Mouse (Mus musculus): Measurements from ENCODE around the gene Megf9.

The Megf9 gene

DNA sequence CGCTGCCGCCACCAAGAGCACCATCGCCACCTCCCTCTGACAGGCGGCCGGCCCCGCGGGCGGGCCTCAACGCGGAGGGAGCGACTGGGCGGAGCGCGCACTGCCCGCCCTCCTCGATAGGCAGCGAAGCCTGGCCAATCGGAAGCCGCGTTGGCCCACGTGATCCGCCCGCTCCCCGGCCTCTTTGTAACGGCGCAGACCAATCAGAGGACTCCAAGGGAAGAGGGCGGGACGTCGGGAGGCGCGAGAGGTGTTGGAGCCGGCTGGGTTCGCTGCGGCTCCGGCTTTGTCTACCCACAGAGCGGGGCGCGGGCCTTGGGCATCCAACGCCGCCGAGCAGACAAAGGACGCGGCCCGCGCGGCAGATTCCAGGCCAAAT, at the start of gene Megf9:
TSS of gene Megf9 (minus strand) at position 105 of the 379 bp plus-strand sequence.
- in situ Hi-C loops (cut with MboI) = loop anchor here (25.0 kb wide), 1 partner anchor 1677 kb away; the partner anchor contains the start of gene Tle1

DNA sequence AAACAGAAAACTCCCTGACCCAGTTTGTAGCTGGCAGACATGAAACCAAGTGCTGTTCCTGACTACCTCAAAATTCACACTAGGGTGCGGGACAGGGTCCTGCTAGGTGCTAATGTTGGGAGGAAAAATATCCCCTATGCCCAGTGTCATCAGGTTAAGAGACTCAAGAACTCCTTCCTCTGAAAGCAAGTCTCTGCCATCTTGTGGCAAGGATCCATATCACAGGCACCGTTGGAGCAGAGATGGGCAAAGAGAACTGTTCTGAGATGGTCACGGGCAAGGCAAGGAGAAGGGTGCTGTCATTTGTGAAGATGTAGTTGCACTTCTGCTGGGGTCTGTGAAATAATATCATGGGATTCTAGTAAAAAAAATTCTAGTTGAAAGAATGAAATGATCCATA, 44.9 kb upstream of the Megf9 start:
- in situ Hi-C loops (cut with MboI) = no loop called here

DNA sequence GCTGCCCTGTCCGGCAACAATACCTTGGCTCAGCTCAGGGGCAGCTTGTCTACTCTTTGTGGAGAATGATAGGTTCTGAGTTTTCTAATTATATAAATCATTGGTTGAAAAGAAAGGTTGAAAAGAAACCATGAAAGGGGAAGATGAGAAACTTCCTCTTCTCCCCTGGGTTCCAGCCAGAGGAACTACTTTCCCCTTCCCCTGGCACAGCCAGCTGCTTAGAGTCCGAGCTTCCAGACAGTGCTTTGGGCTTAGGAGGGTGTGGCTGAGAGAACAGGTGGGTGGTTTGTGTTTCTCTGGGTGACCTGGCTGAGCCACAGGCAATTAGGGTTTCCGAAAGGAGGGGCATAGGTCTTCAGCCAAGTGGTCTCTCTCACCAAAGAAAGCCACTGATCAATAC, 43.5 kb upstream of the Megf9 start:
- in situ Hi-C loops (cut with MboI) = no loop called here

DNA sequence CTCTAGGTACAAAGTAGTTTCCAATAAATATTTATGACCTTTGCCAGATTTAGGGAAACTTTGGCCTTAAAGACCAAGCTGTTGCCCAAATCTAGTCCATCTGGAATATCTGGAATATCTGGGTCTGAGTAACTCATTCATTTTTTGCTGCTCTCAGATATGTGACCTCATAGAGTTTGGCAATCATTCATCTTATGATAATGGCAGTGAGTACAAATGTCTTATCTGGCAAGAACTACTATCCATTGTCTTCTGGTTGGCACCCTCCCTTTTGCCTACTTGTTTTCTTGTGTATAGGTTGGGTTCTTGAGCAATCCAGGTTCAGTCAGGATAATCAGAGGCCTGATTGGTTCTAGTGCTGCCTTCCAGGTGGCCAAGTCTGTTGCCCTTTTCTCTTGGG, 41.3 kb upstream of the Megf9 start:
- in situ Hi-C loops (cut with MboI) = no loop called here

DNA sequence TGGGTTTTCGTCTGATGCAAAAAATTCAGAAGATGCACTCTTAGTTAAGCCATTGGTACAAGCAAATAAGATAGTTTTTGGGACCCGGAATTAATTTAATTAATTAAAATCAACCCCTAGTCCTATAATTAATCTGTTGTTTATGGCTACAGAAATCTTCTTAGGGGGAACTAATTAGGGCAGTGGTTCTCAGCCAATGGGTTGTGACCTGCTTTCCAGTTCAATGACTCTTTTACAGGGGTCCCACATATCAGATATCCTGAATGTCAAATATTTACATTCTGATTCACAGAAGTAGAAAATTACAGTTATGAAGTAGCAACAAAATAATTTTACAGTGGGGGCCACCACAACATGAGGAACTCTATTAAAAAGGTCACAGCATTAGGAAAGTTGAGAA, 39.1 kb upstream of the Megf9 start:
- in situ Hi-C loops (cut with MboI) = no loop called here

DNA sequence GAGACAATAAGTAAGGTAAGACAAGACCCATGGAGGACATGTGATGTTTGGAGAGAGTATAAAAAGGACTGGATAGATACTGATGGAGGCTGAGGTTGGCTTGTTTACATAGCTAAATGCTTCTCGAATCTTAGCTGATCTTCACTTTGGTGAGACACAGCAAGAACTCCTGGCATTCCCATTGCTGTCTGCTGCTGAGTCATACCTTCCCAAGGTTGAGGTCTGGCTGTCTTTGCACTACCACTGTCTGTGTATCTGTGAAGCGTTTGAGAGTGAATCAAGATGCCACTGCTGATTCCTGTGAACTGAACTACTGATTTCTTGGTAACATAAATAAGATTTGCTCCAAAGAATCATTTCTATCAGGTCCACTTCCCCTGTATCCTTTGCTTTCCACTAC, 19.1 kb upstream of the Megf9 start:
- in situ Hi-C loops (cut with MboI) = no loop called here

DNA sequence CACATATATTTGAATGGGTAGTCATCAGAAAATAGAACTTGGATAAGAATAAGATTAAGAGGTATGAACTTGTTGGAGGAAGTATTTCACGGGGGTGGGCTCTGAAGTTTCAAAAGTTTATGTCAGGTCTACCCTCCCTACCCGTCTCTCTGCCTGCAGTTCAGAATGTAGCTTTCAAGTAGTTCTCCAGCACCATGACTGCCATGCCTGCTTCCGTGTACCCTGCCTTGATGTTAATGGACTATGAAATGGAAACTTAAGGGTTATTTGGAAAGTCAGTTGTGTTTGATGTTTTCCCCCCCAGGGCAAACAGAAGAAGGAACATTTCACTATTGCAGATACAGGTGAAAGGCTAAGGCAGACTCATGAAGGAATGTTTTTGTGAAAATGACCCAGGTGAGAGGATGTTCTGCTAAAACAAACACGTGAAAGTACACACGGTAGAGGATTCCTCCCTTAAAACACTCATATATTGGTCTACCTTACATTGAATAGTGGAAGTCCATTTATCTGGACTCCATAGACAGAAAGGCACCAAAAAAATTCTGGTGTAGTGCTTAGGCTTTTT, 18.5 kb upstream of the Megf9 start:
- in situ Hi-C loops (cut with MboI) = no loop called here

DNA sequence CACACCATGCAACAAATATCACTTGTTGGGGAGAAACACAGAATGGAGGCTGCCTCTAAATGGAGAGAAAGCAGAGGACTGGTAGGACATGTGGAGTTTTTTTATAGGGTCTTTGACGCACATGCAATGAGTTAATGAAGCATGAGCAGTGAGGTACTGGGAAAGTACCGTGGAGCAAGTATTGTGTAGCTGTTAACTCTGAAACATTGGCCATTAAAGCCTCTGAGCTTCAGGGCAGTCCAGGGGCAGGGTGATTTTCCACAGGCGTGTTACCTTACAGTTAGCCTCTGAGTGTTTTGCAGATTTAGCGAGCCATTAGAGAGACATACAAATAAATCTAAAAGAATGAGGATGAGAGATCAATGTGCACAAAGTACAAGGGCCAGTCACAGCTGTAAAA, 17.3 kb upstream of the Megf9 start:
- in situ Hi-C loops (cut with MboI) = no loop called here

DNA sequence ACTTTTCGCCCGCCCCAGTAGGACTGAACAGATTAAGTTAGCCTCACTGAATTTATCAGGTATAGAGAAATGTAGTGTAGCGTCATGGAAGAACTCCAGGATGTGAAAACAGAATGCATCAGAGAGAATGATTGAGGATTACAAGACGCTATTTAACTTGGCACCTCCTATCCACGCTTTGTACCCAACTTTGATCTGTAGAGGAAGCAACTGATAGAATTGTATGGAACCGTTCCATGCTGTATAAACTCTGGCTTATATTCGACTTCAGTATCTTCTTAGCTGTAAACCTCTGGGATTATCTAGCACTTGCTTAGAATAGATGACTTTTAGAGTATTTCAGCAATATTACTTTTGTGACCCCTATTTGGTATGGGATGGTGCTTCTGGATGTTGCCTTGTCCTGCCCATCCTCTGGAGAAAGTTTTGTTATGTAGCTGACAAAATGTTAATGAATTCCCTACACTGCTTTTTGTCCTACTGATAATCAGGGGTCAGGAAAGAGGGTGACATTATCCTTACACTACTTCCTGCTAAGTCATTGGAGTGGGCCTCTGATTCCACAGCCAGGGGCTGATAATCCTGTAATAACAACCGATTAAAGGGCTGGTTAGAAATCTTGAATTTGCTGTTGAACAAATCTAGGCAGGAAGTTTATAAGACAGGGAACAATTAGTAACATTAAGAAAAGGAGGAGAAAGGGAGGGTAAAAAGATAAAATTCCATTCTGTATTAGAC, 12.8 kb upstream of the Megf9 start:
- in situ Hi-C loops (cut with MboI) = loop anchor here (25.0 kb wide), 1 partner anchor 1665 kb away; the partner anchor contains the start of gene Tle1

DNA sequence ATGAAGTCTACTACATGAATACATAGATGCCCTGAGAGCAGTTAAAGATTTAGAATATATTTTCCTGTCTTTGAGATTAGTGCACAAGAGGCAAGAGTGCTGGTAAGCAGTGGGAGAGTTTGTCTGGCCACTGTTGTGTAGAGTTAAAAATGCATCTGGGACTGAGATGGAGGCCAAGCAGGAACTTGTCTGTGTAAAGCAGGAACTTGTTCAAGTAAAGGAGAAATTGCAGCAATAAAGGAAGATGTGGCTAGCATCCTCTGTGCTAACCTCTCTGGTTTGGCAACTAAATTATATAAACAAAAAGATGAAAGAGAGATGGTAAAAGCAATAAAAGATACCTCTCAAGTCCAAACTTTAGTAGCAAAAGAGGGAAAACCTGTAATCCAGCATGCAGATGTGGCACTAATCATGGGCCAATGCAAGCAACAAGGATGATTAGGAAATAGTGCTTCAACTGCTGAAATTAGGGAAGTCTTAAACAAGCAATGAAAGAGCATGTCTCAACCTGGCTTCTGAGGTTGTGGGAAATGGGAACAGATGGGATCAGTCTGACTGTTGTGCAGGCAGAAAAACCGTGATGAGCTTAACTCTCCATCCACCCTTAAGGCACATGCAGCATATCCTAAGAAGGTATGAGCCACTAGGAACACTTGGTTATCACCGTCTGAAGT, 11.2 kb upstream of the Megf9 start:
- in situ Hi-C loops (cut with MboI) = loop anchor here (25.0 kb wide), 1 partner anchor 1666 kb away; the partner anchor contains the start of gene Tle1

DNA sequence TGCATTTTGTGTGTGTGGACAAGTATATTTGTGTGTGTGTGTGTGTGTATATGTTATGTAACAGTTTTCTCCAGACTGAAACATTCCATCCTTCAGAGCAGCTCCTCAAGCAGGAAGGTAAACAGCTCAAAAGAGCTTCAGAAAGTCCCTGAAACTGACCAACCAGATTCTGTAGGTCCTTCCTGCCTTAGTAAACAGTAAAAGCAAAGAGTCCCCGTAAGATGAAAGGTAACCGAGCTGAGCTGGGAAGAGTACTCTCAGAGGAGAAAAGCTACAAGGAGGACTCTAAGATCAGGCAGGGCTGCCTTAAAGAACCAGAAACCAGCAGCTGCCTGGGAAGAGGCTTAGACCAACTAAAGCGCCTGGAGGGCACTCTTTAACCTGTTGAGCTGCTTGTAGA, 9.6 kb upstream of the Megf9 start:
- in situ Hi-C loops (cut with MboI) = loop anchor here (25.0 kb wide), 1 partner anchor 1668 kb away; the partner anchor contains the start of gene Tle1

DNA sequence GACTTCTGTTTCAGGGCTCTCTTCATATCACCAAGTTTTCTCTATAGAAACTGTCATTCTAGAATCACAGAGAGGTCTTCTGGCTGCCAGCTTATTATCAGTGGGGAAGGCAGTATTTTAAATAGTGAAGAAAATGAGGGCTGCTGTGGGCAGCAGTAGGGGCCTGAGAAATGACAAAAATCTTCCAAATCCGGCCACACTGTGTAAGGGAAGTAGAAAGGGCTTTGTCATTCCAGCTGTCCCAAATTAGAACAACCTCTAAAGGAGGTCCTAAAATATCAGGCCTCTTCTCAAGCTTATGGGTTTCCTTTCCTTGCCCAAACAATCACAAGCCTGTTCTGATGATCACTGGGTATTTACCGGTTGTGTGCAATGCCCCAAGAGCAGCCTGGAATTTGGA, 7.6 kb upstream of the Megf9 start:
- in situ Hi-C loops (cut with MboI) = loop anchor here (25.0 kb wide), 1 partner anchor 1670 kb away; the partner anchor contains the start of gene Tle1

DNA sequence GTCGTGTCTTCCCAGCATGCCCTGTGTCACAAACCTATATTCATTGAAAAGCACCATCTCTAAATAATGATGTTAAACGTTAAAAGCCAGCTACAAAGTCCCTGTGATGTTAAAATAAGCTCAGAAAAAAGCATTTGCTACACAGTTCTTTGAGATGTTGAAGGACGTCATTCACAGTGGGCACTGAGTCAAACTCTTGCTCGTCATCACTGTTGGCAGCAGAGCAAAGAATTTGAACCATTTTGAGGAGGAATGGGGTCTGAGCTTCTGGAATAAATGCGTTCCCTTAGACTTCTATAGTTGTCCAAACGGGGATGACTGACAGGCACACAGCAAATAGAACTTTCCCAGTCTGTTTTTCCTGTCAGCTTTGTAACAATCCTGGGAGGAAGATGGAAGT, 5.9 kb upstream of the Megf9 start:
- in situ Hi-C loops (cut with MboI) = loop anchor here (25.0 kb wide), 1 partner anchor 1672 kb away; the partner anchor contains the start of gene Tle1

DNA sequence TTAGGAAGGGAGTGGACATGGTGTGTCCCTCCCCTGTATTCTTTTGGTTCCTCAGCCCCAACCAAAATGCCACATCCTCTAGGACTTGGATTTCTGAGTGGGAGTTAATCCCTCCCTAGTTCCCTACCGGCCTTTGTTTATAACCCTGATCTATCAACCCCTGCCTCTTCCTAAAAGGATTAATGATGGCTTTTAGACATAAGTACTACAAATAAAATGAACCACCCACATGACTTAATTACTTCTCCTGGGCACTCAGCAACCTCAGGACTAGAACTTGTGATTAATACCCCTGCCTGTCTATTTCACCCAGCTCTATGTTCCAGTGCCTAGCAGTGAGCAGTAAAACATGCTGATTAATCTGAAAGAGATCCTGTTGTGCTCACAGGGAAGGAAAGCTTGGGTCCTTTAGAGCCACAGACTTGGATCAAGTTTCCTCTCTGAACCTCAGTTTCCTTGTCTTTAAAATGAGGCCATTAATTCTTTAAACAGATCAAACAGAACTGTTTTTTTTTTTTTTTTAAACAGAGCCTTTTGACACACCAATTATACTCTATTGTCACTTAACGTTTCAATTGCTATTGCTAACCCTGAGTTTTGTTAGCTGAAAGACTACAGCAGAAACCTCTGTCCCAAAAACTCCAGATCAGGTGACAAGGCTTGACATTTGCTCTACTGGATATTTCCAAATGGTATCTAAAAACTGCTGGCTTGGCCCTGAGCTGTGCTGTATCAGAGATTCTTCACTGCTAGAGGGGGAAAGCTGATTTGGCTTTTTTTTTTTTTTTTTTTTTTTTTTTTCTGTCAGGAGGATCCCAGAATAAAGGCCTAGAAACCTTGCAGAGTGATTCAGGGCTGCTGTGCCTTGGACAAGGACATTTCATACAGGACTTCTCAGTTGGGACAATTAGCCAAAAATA, 2.1 kb upstream of the Megf9 start:
- in situ Hi-C loops (cut with MboI) = loop anchor here (25.0 kb wide), 1 partner anchor 1675 kb away; the partner anchor contains the start of gene Tle1

DNA sequence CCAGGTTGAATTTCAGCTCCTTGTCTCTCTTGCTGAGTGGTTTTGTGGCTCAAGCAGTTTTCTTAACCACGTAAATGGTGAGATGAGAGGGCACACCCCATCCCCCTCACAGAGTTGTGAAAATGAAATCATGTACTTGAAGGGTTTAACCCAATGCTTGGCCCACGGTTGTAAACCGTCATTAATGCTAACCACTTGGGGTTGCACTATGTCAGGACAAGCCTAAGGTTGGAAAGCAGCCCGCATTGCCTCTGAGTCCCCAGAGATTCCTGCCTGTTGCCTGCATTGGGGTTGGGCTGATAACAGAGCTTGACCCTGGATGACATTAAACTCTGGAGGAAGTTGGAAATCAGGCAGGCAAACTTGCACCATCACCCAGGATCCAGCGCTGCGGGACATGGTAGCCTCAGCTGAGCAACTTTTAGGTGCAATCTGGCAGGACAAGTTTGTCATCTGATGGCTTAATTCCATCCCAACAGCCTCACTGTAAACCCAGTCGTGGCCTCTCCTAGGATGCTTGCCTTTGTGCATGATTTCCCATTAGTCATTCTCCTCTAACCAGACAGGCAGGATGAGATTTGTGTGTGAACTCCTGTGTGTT, 1.0 kb upstream of the Megf9 start:
- in situ Hi-C loops (cut with MboI) = loop anchor here (25.0 kb wide), 1 partner anchor 1676 kb away; the partner anchor contains the start of gene Tle1

DNA sequence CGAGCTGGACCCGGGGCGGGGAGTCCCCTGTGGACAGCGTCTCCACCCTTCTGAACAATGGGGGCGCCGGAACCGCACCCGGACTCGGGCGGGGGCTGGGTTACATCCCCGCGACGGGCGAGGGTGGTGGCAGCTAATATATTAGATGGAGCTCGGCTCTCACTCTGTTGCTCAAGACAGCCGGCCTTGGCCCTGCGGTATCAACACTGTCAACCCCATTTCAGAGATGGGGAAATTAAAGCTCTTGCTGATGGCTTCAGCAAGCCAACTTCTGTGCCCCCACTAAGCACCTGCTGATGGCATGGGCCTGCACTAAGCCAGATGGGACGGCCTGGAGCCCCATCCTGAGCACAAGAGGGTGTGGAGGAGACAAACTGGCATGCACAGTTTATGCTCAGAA, 494 bp upstream of the Megf9 start:
- in situ Hi-C loops (cut with MboI) = loop anchor here (25.0 kb wide), 1 partner anchor 1677 kb away; the partner anchor contains the start of gene Tle1

DNA sequence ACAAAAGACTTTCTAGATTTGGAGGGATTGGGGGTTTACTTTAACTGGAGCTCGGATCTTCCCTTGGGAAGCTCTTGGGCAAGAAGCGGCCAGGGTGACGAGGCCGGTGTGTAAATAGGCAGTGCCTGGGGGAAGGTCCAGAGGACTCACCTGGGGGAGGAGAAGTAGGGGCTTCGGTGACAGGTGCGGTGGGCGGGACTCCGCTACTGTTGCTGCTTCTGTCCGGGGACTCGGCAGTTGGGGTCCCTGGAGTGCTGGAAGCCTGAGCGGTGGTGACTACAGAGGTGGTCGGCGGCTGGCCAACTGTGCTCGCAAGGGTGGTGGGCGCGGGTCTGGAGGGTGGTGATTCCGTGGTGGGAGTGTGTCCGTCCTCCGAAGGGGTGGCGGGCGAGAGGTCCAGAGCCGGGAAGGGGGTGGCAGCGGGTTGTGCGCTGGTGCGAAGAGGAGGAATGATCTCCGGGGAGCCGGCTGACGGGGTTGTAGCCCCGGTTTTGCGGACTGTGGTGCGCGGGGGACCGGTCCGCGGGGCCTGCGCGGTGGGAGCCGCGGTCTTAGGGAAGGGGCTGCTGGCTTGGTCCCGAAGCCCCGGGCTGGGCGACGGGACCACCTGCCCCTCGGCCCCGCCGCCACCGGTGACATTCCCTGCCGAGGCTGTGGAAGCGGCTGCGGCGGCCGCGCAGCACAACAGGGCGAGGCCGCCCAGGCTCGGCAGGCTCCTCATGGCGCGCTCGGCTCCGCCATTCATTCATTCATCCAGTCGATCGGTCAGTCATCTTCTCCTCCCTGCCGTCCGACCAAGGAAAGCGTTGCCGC, 511 bp downstream of the Megf9 start:
- in situ Hi-C loops (cut with MboI) = loop anchor here (25.0 kb wide), 1 partner anchor 1678 kb away; the partner anchor contains the start of gene Tle1

DNA sequence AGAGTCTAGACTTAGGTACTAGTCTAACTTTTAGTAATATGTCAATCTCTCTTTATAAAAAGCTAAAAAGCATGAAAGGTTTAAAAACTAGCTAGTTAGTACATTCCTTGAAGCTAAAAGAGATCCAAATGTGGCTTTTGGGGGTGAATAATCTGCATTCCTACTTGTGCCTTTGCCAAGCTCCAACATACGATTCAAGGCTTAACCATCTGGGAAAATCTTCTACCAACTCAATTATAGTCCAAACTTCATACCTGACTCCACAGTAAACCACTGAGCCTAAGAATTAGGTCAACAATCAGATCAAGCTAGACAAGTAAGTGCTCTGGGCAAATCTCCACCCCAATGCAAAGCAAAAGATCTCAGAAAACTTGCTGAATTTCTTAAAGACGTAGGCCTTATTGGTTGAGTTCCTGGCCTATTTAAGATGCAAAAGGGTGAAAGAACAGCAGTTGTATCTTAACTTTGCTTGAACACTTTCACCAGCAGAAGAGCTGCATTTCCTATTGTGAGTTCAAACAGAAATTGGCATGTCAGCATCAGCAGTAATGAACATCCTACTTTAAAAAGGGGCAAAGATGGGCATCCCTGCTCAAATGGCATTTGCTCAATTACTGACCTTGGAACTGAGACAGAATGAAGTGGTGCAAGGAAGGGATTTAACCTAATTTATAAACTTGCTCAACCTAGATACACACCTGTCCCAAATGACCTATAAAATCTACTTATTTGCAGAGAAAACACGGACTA, 1.6 kb downstream of the Megf9 start:
- in situ Hi-C loops (cut with MboI) = loop anchor here (25.0 kb wide), 1 partner anchor 1679 kb away; the partner anchor contains the start of gene Tle1

DNA sequence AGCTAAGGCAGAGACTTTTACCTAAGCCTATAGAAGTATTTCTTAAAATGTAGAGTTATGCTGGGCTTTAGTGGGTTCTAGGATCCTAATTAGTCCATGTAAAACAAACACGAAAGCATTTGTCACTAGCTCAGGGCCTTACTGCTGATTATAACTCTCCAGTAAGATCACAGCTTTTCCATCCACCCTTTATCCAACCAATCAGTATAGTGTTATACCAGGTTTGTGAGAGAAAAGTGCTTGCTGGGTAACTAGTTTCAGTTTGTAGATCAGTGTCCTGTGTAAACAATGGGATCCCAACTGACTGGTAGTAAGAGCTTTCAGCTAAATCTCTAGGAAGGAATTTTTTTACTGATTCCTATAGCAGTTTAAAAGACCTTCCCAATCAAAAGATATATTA, 3.8 kb downstream of the Megf9 start:
- in situ Hi-C loops (cut with MboI) = loop anchor here (25.0 kb wide), 1 partner anchor 1681 kb away; the partner anchor contains the start of gene Tle1

Measured in mature B cell (primary cell).